Mouse (Mus musculus) heart, adult 2 months (tissue): ENCODE results near the gene Hoxc8. TPM values are rescaled to one million over a fixed set of nuclear protein-coding genes. Genes with fewer than 3 reads are reported as not detected.

Experiments
- DNase-seq, 2 experiments: peaks; one replicate each; pipeline ENCODE4 v3.0.0; 2021
- H3K27ac ChIP-seq: fragments of 200-600 bp; 2 replicates; pipeline ENCODE4 v1.8.1; 2022
- H3K27me3 ChIP-seq: fragments of 200-500 bp; 2 replicates; pipeline ENCODE4 v1.6.1; 2012; ENCODE audit warnings: mild to moderate bottlenecking, low read length, inconsistent platforms, mixed read lengths; ENCODE audit not compliant: control insufficient read depth, insufficient read depth
- H3K36me3 ChIP-seq: fragments of 200-500 bp; 2 replicates; pipeline ENCODE4 v1.6.1; 2012; ENCODE audit warnings: low read length, inconsistent platforms; ENCODE audit not compliant: control insufficient read depth, insufficient read depth
- H3K4me1 ChIP-seq: fragments of 200-500 bp; 2 replicates; pipeline ENCODE4 v1.6.1; 2011; ENCODE audit warnings: low read length; ENCODE audit not compliant: control insufficient read depth, insufficient read depth
- H3K4me3 ChIP-seq: fragments of 200-600 bp; 2 replicates; pipeline ENCODE4 v1.8.1; 2022
- H3K79me2 ChIP-seq: fragments of 200-500 bp; replicated peaks from 2 replicates; pipeline ENCODE4 v1.6.1; 2012; ENCODE audit warnings: mild to moderate bottlenecking, inconsistent platforms, low read length, moderate library complexity, mixed read lengths; ENCODE audit not compliant: control insufficient read depth, insufficient read depth
- H3K9ac ChIP-seq: fragments of 200-500 bp; 2 replicates; pipeline ENCODE4 v1.6.1; 2012; ENCODE audit warnings: low read depth, mild to moderate bottlenecking, control low read depth, inconsistent platforms, low read length, mixed read lengths
- CTCF ChIP-seq: fragments of 200-600 bp; IDR thresholded peaks from 2 replicates; pipeline ENCODE4 v1.8.1; 2022; ENCODE audit warnings: antibody characterized with exemption, mild to moderate bottlenecking, moderate library complexity
- EP300 ChIP-seq: fragments of 200-500 bp; IDR thresholded peaks from 2 replicates; pipeline ENCODE4 v1.6.1; 2011; ENCODE audit warnings: low read depth, low read length, control low read depth; ENCODE audit not compliant: insufficient read depth
- POLR2A ChIP-seq: fragments of 200-500 bp; IDR thresholded peaks from 2 replicates; pipeline ENCODE4 v1.6.1; 2011; ENCODE audit warnings: mild to moderate bottlenecking, low read depth, low read length, control low read depth; ENCODE audit not compliant: insufficient read depth
- WGBS: fragments of 180-500 bp; shearing (Covaris S2); methylation state at CpG from one replicate; pipeline ENCODE4 v1.1.7; 2018; 5-methylcytosine and 5-hydroxymethylcytosine counted together
- intact Hi-C: fragments of 180-260 bp; cut with DNase I; formaldehyde crosslinking; loops from one replicate; pipeline ENCODE4 v1.15.1; 2025
- polyA plus RNA-seq: library from polyadenylated mRNA; depleted of rRNA; stranded (reverse); fragments of >200 nt; gene quantifications from 2 replicates; pipeline ENCODE4 v1.2.3, GENCODE M21; 2012
- total RNA-seq, 2 experiments: library from RNA; stranded (reverse); gene quantifications; 2 replicates each; pipeline ENCODE4 v1.2.3; 2021

The Hoxc8 gene
- total and polyA plus RNA-seq, 3 experiments = not detected

DNA sequence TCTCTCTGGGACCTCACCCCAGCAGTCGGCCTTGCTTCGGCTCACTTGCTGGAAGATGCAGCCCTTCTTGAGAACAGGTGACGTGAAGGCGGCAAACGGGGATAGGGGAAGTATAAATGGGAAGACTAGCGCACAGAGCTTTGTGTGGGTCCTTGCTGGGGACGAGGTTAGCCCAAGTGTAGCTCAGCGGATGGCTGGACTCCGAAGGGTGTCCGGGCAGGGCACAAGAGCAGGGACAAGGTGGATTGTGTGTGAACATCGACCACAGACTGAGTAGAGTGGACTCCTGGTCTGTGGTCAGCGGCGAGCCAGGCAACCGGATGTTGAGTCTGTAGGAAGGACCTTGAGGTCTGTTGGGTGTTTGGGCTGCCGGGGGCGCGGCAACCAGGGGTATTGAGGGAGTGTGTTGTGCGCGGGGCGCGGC, 14.7 kb upstream of the Hoxc8 start:
- WGBS = 5% methylated on average over 21 of the region's 21 CpGs
- DNase-seq = no peak
- Histone ChIP-seq H3K9ac (no peak overlapping the region), H3K27me3 (peaks cover 31% of the 10 kb centered on the region), H3K79me2 (no peaks in the 10 kb centered on the region), H3K4me1 (no peaks in the 10 kb centered on the region), H3K4me3 (no peak overlapping the region), H3K27ac (no peak overlapping the region), H3K36me3 (no peaks in the 10 kb centered on the region)
- intact Hi-C loops = no loop called here
- TF ChIP-seq EP300 (no peak), CTCF (no peak), POLR2A (no peak)

DNA sequence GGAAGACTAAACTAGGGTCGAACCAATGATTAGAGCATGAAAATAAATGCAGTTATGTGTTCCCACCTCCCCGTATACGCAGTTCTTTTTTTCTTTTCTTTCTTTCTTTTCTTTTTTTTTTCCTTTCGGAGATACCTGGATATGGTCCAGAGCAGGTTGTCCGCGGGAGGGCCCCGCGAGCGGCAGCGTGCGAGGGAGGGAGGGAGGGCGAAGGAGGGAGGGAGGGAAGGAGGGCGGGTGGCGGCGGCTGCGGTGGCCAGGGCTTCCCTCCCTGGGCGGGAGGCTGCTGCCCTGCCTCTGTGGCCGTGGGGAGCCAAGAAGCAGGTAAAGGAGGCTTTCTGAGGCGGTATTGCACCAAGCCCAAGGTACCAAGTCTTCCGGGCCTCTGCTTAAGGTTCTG, 14.2 kb upstream of the Hoxc8 start, which contains the start of gene Hoxc9:
TSS of gene Hoxc9 (plus strand) at position 269 of the 400 bp plus-strand sequence.
- 4% methylated on average over 19 of the region's 20 CpGs for WGBS
- TF ChIP-seq CTCF (no peak), POLR2A (no peak), EP300 (no peak)
- Histone ChIP-seq H3K27ac (no peak within 1 kb of the TSS), H3K9ac (no peak within 1 kb of the TSS), H3K4me1 (no peaks in the 10 kb centered on the region), H3K27me3 (peaks cover 30% of the 10 kb centered on the region), H3K79me2 (no peaks in the 10 kb centered on the region), H3K4me3 (peak within 1 kb of the TSS; percentile 40), H3K36me3 (no peaks in the 10 kb centered on the region)
- intact Hi-C loops = no loop called here
- DNase-seq = no peak

DNA sequence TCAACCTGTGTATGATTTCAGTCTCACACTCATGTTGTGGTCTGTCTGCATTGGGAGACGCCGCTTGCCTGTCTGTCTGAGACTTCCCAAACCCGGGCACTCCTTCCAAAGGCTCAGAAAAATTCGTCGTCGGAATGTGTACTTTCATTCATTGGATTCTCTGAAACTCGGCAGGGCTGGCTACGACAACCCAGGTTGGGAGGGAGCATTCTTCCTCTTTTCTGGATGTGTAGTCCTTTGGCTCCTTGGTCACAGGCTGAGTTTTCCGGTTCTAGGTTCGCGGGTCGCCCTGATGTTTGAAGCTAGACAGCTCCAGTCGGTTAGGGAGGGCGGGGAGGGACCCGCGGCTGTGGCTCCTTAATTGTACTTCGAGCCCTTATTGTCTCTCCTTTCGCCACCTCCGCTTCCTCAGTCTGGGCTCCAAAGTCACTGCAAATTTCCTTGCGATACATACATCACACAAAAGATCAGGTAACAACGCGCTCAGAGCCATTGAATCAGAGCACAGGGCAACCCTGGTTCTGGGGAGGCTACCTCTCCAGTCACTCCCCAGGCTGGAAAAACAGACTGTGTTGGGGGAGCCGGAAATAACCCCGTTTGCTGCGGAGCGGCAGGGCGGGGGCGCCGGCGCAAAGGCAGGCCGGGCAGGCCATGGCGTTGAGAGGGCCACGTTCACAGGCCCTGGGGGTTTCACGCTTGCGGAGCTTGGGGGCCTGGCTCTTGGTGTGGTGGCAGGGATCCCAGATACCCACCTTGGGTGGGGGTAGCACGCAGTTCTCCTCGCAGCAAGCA, 13.6 kb upstream of the Hoxc8 start:
- Histone ChIP-seq H3K4me3 (peak overlapping the region; percentile 40), H3K36me3 (no peaks in the 10 kb centered on the region), H3K27me3 (peaks cover 33% of the 10 kb centered on the region), H3K9ac (no peak overlapping the region), H3K27ac (no peak overlapping the region), H3K4me1 (no peaks in the 10 kb centered on the region), H3K79me2 (no peaks in the 10 kb centered on the region)
- intact Hi-C loops = no loop called here
- DNase-seq = no peak
- 3% methylated on average over 37 of the region's 37 CpGs for WGBS
- TF ChIP-seq EP300 (no peak), CTCF (no peak), POLR2A (no peak)

DNA sequence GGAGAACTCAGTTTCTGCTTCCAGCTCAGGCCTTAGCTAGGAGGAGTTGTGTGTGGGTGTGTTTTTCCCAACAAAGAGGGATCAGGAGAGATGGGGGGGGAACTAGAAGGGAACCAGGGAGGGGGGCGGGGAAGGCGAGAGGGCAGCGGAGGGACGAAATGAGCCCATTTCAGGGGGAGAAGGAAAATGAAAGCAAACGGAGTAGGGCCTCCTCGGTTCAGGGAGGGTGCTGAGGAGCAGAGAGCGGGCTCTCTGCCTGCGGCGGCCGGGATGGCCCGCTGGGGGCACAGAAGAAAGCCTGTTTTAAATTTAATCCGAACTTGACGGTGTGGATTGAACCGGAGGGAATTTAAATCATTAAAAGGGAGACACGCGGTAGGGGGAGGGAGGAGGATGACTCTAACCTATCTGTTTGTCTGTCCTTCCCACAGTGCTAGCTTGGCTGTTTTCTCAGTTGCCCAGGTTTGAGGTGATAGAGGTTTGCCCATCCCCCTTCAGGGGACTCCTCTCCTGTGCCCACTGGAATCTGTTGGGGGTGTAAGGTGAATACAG, 12.9 kb upstream of the Hoxc8 start:
- Histone ChIP-seq H3K36me3 (no peaks in the 10 kb centered on the region), H3K4me3 (peak overlapping the region; percentile 40), H3K27ac (no peak overlapping the region), H3K79me2 (no peaks in the 10 kb centered on the region), H3K4me1 (no peaks in the 10 kb centered on the region), H3K9ac (no peak overlapping the region), H3K27me3 (peaks cover 34% of the 10 kb centered on the region)
- intact Hi-C loops = no loop called here
- no peak for DNase-seq
- WGBS = 9% methylated on average over 16 of the region's 16 CpGs
- TF ChIP-seq POLR2A (no peak), EP300 (no peak), CTCF (no peak)

DNA sequence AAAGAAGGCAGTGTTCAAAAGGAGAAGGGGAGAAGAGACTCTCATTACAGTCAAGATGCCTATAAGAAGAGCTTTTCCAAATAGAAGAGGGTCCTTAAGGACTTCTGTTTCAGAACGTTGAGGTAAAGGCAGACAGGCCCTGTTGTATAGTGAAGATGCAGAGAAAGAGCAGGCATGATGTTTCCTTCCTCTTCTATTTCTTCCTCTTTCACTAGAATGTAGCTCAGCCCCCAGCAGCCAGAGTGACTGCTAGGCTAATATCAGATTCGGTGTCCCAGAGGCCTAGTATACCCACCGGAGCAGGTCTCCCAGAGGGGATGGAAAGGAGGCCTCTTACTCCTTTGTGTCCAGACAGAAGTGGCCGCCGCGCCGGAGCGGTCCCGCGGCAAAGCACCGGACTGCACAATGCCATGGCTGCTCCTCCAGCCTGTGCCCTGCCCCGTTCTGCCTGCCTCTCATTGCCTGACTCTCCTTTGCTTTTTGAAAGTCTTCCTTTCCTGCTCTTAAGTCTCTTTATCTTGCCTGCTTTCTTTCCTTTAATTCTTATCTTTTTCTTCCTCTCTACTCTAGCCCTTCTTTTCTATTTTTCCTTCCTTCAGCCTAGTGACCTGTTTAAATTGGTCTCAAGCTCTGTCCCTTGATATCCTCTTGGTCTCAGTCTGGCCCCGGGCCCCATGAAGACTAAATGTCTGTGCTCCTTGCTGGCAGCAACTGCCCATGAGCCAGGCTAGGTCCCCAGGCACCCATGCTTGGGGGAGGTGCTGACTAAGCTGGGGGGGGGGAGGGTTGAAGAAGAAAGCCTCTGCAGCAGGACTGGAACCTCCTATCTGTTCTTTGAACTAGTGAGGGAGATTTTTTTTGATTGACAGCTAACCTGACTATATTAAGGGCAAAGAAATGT, 11.5 kb upstream of the Hoxc8 start:
- H3K27me3 ChIP-seq = peaks cover 32% of the 10 kb centered on the region
- no peak for DNase-seq
- WGBS = 26% methylated on average over 13 of the region's 13 CpGs
- TF ChIP-seq EP300 = no peak
- no peak for TF ChIP-seq CTCF
- TF ChIP-seq POLR2A = no peak
- H3K4me1 ChIP-seq = no peaks in the 10 kb centered on the region
- intact Hi-C loops = no loop called here
- H3K79me2 ChIP-seq = no peaks in the 10 kb centered on the region
- no peaks in the 10 kb centered on the region for H3K36me3 ChIP-seq
- no peak overlapping the region for H3K9ac ChIP-seq
- H3K4me3 ChIP-seq = no peak overlapping the region
- H3K27ac ChIP-seq = no peak overlapping the region
